Mouse (Mus musculus) lung, embryonic 14.5 days (tissue): ENCODE measurements around the gene Whamm. TPM values are rescaled to one million over a fixed set of nuclear protein-coding genes. Genes with fewer than 3 reads are reported as not detected.

ENCODE experiments used
- ATAC-seq: fragments of 200-750 bp; cut with Nextera tagmentation; 2 replicates; pipeline ENCODE4 v1.8.0; 2017; ENCODE audit warnings: mild to moderate bottlenecking, moderate TSS enrichment, moderate library complexity; ENCODE audit not compliant: insufficient read depth
- DNase-seq: peaks from one replicate; pipeline ENCODE4 v3.0.0-alpha.2; 2015
- H3K27ac ChIP-seq: fragments of 300-500 bp; sonication (generic); 2 replicates; pipeline ENCODE4 v1.5.1; 2014; ENCODE audit warnings: low read depth, mild to moderate bottlenecking, moderate library complexity
- H3K27me3 ChIP-seq: fragments of 300-500 bp; sonication (generic); 2 replicates; pipeline ENCODE4 v1.6.1; 2014; ENCODE audit warnings: low read length, control low read depth; ENCODE audit not compliant: insufficient read depth
- H3K36me3 ChIP-seq: fragments of 300-500 bp; sonication (generic); 2 replicates; pipeline ENCODE4 v1.6.1; 2014; ENCODE audit warnings: control low read depth; ENCODE audit not compliant: insufficient read depth
- H3K4me1 ChIP-seq: fragments of 300-500 bp; sonication (generic); 2 replicates; pipeline ENCODE4 v1.6.1; 2014; ENCODE audit warnings: antibody characterized with exemption, control low read depth; ENCODE audit not compliant: insufficient read depth
- H3K4me2 ChIP-seq: fragments of 300-500 bp; sonication (generic); 2 replicates; pipeline ENCODE4 v1.6.1; 2014; ENCODE audit warnings: mild to moderate bottlenecking
- H3K4me3 ChIP-seq: fragments of 300-500 bp; sonication (generic); 2 replicates; pipeline ENCODE4 v1.5.1; 2014; ENCODE audit warnings: low read depth, low read length
- H3K9ac ChIP-seq: fragments of 300-500 bp; sonication (generic); 2 replicates; pipeline ENCODE4 v1.6.1; 2014
- H3K9me3 ChIP-seq: fragments of 300-500 bp; sonication (generic); 2 replicates; pipeline ENCODE4 v1.6.1; 2016; ENCODE audit warnings: low read depth, low read length, control low read depth
- CTCF ChIP-seq: IDR thresholded peaks from 2 replicates; pipeline ENCODE4 v1.5.1; 2016; ENCODE audit warnings: antibody characterized with exemption, low read depth
- WGBS: fragments of 180-500 bp; shearing (Covaris S2); extraction: QIAGEN DNeasy Blood & Tissue Kit; methylation state at CpG from one replicate; pipeline ENCODE4 v1.1.7; 2014; 5-methylcytosine and 5-hydroxymethylcytosine counted together
- polyA plus RNA-seq: library from polyadenylated mRNA; unstranded; fragments of >200 nt; fragmentation: Nextera tagmentation; extraction: Ambion mirVana; gene quantifications from 2 replicates; pipeline ENCODE4 v1.2.1, GENCODE M21; 2014

Whamm gene
- polyA plus RNA-seq, 1 experiment from 2014 or later = 9.3 TPM

DNA sequence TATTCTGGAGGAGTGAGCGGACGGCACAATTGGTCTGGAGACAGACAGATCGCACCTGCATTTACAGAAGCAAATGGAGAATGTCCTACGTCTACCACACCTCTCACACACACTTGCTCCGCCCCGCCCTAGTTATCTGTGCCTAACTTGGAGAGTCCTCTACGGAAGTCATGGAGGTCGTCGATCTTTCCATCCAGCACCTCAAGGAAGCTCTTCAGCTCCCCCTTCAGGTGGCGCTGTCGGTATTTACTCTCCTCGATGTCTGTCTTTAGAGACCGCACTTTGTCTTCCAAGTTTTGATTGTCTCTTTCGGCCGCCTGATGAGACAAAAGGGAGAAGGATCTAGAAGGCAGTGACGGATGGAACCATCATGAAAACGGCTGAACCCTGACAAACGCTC lies 39.1 kb downstream of the Whamm start:
- H3K27me3 ChIP-seq = no peaks in the 10 kb centered on the region
- 60% methylated on average over 18 of the region's 18 CpGs for WGBS
- no peak overlapping the region for H3K9ac ChIP-seq
- 0 out of 2 replicates have a peak, but pooled peaks cover 3% of the 10 kb centered on the region for H3K36me3 ChIP-seq
- no peaks in the 10 kb centered on the region for H3K4me1 ChIP-seq
- ATAC-seq (no peak), DNase-seq (peak; percentile 36)
- no peak overlapping the region for H3K4me2 ChIP-seq
- H3K4me3 ChIP-seq = no peak overlapping the region
- H3K27ac ChIP-seq = no peak overlapping the region
- no peaks in the 10 kb centered on the region for H3K9me3 ChIP-seq
- peak; percentile 42 for TF ChIP-seq CTCF

DNA sequence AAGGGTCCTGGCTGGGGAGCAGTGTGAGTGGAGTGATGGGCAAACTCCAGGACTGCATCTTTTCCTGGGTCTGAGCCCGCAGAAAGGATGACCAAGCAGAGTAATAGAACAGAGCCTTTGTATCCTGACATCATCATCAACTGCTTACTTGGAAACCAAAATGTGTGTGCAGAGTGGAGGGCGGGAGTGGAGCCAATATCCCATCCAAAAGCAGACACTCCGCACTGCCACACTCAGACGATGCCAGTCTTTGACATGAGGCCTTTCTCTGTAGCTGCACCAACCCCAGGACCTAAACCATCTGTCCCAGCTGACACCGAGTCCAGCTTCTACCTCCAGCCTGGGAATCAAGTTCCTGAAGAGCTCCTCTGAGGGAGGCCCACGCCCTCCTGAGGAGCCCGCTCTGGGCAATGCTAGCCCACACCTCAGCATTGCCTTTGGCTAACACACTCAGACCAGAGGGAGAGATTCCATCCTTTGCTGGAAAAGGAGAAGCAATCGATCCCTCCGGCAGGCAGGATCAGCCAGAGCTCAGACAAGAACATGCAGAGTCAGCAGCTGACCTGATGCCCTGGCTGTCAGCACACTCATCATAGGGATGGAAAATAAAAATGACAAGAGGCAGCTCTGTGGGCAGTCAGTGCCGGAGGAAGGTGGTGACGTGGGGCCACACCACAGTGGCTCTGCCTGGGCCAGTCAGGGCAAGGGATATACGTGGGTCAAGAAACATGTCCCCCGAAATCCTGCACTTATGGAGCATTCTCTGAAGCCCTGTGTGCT lies 42.0 kb downstream of the Whamm start:
- TF ChIP-seq CTCF = no peak
- WGBS = 80% methylated on average over 13 of the region's 13 CpGs
- ATAC-seq = no peak

DNA sequence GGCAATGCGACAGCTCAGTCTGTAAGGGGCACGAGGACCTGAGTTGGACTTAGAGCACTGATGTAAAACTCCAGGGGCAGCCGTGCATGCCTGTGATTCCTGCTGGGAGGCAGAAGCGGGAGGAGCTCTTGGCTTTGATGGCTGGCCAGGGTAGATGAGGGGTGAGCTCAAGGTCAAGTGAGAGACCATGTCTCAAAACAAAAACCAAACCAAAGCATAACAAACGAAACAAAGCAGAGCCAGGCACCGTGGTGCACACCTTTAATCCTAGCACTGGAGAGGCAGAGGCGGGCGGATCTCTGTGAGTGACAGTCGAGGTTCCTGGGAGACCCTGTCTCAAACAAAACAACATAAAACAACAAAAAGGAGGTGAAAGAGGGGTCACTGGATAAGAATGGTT lies 44.0 kb downstream of the Whamm start:
- no peak for TF ChIP-seq CTCF
- ATAC-seq (no peak), DNase-seq (no peak)
- 79% methylated on average over 9 of the region's 9 CpGs for WGBS
- Histone ChIP-seq H3K36me3 (0 out of 2 replicates have a peak, but pooled peaks cover 3% of the 10 kb centered on the region), H3K4me3 (no peak overlapping the region), H3K9ac (no peak overlapping the region), H3K4me2 (no peak overlapping the region), H3K4me1 (no peaks in the 10 kb centered on the region), H3K27me3 (no peaks in the 10 kb centered on the region), H3K27ac (no peak overlapping the region), H3K9me3 (no peaks in the 10 kb centered on the region)

More for the DNA sequence above, 42.0 kb downstream of the Whamm start:
- no peak overlapping the region for H3K9ac ChIP-seq
- no peaks in the 10 kb centered on the region for H3K4me1 ChIP-seq
- H3K27me3 ChIP-seq = no peaks in the 10 kb centered on the region
- DNase-seq = no peak
- H3K27ac ChIP-seq = no peak overlapping the region
- H3K36me3 ChIP-seq = 0 out of 2 replicates have a peak, but pooled peaks cover 3% of the 10 kb centered on the region
- H3K9me3 ChIP-seq = no peaks in the 10 kb centered on the region
- H3K4me3 ChIP-seq = no peak overlapping the region
- H3K4me2 ChIP-seq = no peak overlapping the region

DNA sequence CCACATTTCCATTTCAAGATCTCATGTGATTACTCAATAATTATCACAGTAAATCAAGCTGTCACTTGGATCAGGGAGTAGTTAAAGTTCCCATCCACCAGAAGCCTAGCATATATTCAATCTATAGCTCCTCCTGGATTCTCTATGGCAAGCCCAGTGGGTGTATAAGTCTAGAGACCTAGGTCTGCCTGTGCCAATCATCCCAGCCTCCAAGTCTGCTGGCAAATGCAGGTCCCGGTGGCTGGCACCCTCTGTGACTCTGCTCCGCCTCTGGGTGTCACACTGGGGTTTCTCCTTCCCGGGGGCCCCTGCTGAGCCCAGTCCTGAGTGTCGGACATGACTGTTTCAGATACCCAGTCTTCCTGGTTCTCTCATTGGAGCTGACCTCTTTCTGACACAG lies 51.7 kb downstream of the Whamm start:
- H3K36me3 ChIP-seq = no peaks in the 10 kb centered on the region
- no peaks in the 10 kb centered on the region for H3K27me3 ChIP-seq
- 75% methylated on average over 4 of the region's 4 CpGs for WGBS
- H3K4me2 ChIP-seq = no peak overlapping the region
- no peak overlapping the region for H3K9ac ChIP-seq
- no peaks in the 10 kb centered on the region for H3K4me1 ChIP-seq
- H3K27ac ChIP-seq = no peak overlapping the region
- H3K4me3 ChIP-seq = no peak overlapping the region
- H3K9me3 ChIP-seq = peaks cover 6% of the 10 kb centered on the region; the same call in 1 of the 2 replicates
- no peak for ATAC-seq
- TF ChIP-seq CTCF = no peak
- DNase-seq = no peak

DNA sequence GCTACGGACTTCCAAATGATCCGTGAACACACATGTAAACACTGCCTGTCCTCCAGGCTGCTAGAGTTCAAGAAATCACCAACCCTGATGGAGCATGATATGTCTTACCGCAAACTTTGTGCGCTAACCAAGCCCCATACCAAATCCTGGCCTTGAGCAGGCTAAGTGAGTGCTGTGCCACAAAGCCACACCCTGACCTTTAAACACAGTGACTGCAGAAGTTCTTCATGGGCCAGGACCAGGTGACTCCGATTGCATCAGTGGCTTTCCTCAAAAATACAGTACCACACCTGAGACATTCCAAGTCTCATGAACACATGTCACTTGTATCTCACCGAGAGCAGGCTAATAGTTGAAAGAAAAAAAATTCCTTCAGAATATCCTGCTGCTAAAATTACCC lies 52.7 kb downstream of the Whamm start:
- ATAC-seq = no peak
- Histone ChIP-seq H3K36me3 (no peaks in the 10 kb centered on the region), H3K27ac (no peak overlapping the region), H3K9me3 (peaks cover 6% of the 10 kb centered on the region; the same call in 1 of the 2 replicates), H3K27me3 (no peaks in the 10 kb centered on the region), H3K9ac (no peak overlapping the region), H3K4me1 (no peaks in the 10 kb centered on the region), H3K4me3 (no peak overlapping the region), H3K4me2 (no peak overlapping the region)
- DNase-seq = no peak
- TF ChIP-seq CTCF = no peak
- 78% methylated on average over 6 of the region's 6 CpGs for WGBS

DNA sequence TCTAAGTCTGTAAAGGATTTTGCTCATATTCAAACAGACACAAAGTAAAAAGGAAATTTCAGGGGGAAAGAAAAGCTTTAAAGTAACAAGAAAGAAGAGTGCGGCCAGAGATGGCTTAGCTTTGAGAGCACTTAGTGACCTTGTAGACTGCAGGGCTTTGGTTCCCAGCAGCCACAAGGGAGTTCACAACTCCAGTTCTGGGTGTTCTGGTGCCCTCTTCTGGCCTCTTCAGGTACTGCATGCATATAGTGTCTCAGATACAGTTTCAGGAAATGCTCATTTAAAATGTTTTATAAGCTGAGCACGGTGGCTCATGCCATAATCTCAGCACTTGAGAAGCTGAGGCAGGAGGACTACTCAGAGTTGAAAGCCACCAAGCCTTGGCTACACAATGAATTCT lies 55.4 kb downstream of the Whamm start:
- no peak overlapping the region for H3K4me3 ChIP-seq
- H3K4me1 ChIP-seq = no peaks in the 10 kb centered on the region
- DNase-seq (peak; percentile 41), ATAC-seq (no peak)
- no peak overlapping the region for H3K27ac ChIP-seq
- H3K36me3 ChIP-seq = no peaks in the 10 kb centered on the region
- H3K4me2 ChIP-seq = no peak overlapping the region
- no peak overlapping the region for H3K9ac ChIP-seq
- TF ChIP-seq CTCF = peak; percentile 59
- H3K9me3 ChIP-seq = peaks cover 6% of the 10 kb centered on the region; the same call in 1 of the 2 replicates
- no peaks in the 10 kb centered on the region for H3K27me3 ChIP-seq
- WGBS = 85% methylated on average over 2 of the region's 2 CpGs

DNA sequence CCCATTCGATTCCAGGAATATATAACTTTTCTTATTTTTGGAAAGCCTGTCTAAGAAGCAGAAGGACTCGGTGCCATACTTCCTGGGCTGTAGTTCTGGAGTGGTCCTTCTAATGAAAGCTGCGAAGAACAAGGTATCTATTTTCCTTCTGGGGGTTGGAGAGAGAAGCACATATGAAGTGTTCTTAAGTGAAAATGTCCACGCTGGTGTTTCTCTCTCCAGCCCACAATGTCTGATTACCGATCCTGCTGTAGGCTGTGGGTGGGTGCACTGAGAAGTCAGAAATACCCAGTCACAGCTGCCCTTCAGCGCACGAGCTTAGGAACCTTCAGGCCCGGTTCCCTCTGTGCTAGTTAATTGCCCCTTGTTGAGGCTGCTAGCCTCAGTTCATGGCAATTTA lies 60.2 kb downstream of the Whamm start:
- no peak overlapping the region for H3K4me2 ChIP-seq
- H3K36me3 ChIP-seq = no peaks in the 10 kb centered on the region
- peaks cover 3% of the 10 kb centered on the region; the same call in 1 of the 2 replicates for H3K9me3 ChIP-seq
- TF ChIP-seq CTCF = no peak
- H3K27me3 ChIP-seq = no peaks in the 10 kb centered on the region
- H3K4me1 ChIP-seq = no peaks in the 10 kb centered on the region
- 87% methylated on average over 8 of the region's 8 CpGs for WGBS
- H3K27ac ChIP-seq = no peak overlapping the region
- no peak for DNase-seq
- no peak for ATAC-seq
- H3K4me3 ChIP-seq = no peak overlapping the region
- no peak overlapping the region for H3K9ac ChIP-seq
